Mouse (Mus musculus): ENCODE measurements at regions not wholly inside any gene's neighbourhood (a gene's known extent, or its start where the extent isn't known, plus 50 kb on each side); places are given as distances from the start of the nearest gene placed in this dataset.

- TF ChIP-seq CTCF (IDR thresholded peaks at IDR 0.05; ENCODE audit: extremely low read depth, insufficient read length, insufficient replicate concordance, low read depth, low read length) (no peak), POLR2A (IDR thresholded peaks at IDR 0.05; ENCODE audit: low read depth, low read length) (no peak)
Measured at GRCm38 (mm10) chr15:59245927-59246649, 357.0 kb downstream of the Gm49356 start.

Data from small intestine, adult 2 months (tissue).